Mouse (Mus musculus): ENCODE results near the gene Emilin2.
A peak's percentile ranks its signal among the peaks of the same experiment; 100 is the strongest.
"Not testable (repeated sequence)": the region's sequence is repeated elsewhere in the genome, so short reads cannot be mapped to it uniquely, and the experiment has no call there.

The Emilin2 gene

GRCm38 (mm10) chr17:71311340-71312171 lies at the start of gene Emilin2:
Gene Emilin2 (minus strand): TSS chr17:71311978.
- DNase-seq (ENCODE audit: low spot score in 2 of 2), result peak in 1 of 2 experiments; percentile 62

GRCm38 (mm10) chr17:71355526-71355925 lies 43.7 kb upstream of the Emilin2 start:
- no peak for DNase-seq (ENCODE audit: low spot score in 2 of 2)

GRCm38 (mm10) chr17:71354205-71354604 lies 42.4 kb upstream of the Emilin2 start:
- DNase-seq (ENCODE audit: low spot score in 2 of 2), result no peak

GRCm38 (mm10) chr17:71348188-71348587 lies 36.4 kb upstream of the Emilin2 start:
- no peak for DNase-seq (ENCODE audit: low spot score in 2 of 2)

- no peak for DNase-seq (ENCODE audit: low spot score in 2 of 2)
Observed at GRCm38 (mm10) chr17:71342006-71342405, 30.2 kb upstream of the Emilin2 start.

- DNase-seq (ENCODE audit: low spot score in 2 of 2), result no peak
Observed at GRCm38 (mm10) chr17:71338627-71339026, 26.8 kb upstream of the Emilin2 start.

- DNase-seq (ENCODE audit: low spot score in 2 of 2), result no peak
Observed at GRCm38 (mm10) chr17:71337546-71337945, 25.8 kb upstream of the Emilin2 start.

- no peak for DNase-seq (ENCODE audit: low spot score in 2 of 2)
Observed at GRCm38 (mm10) chr17:71336421-71336820, 24.6 kb upstream of the Emilin2 start.

- no peak for DNase-seq (ENCODE audit: low spot score in 2 of 2)
Observed at GRCm38 (mm10) chr17:71332298-71332697, 20.5 kb upstream of the Emilin2 start.

- DNase-seq (ENCODE audit: low spot score in 2 of 2), result not testable (repeated sequence)
Observed at GRCm38 (mm10) chr17:71320731-71321130, 9.0 kb upstream of the Emilin2 start.

- DNase-seq (ENCODE audit: low spot score in 2 of 2), result no peak
Observed at GRCm38 (mm10) chr17:71319361-71319760, 7.6 kb upstream of the Emilin2 start.

- DNase-seq (ENCODE audit: low spot score in 2 of 2), result no peak
Observed at GRCm38 (mm10) chr17:71317571-71317970, 5.8 kb upstream of the Emilin2 start.

- DNase-seq (ENCODE audit: low spot score in 2 of 2), result no peak
Observed at GRCm38 (mm10) chr17:71314315-71314714, 2.5 kb upstream of the Emilin2 start.

GRCm38 (mm10) chr17:71310486-71311339 lies 1.1 kb downstream of the Emilin2 start:
- DNase-seq (ENCODE audit: low spot score in 2 of 2), result peak; percentile 48 to 64

GRCm38 (mm10) chr17:71309711-71310485 lies 1.9 kb downstream of the Emilin2 start:
- DNase-seq (ENCODE audit: low spot score in 2 of 2), result no peak

- no peak for DNase-seq (ENCODE audit: low spot score in 2 of 2)
Observed at GRCm38 (mm10) chr17:71309141-71309540, 2.6 kb downstream of the Emilin2 start.

- no peak for DNase-seq (ENCODE audit: low spot score in 2 of 2)
Observed at GRCm38 (mm10) chr17:71308296-71308695, 3.5 kb downstream of the Emilin2 start.

- no peak for DNase-seq (ENCODE audit: low spot score in 2 of 2)
Observed at GRCm38 (mm10) chr17:71307251-71307790, 4.5 kb downstream of the Emilin2 start.

- DNase-seq (ENCODE audit: low spot score in 2 of 2), result no peak
Observed at GRCm38 (mm10) chr17:71306716-71307115, 5.1 kb downstream of the Emilin2 start.

GRCm38 (mm10) chr17:71306091-71306490 lies 5.7 kb downstream of the Emilin2 start:
- no peak for DNase-seq (ENCODE audit: low spot score in 2 of 2)

GRCm38 (mm10) chr17:71303444-71303843 lies 8.3 kb downstream of the Emilin2 start:
- no peak for DNase-seq (ENCODE audit: low spot score in 2 of 2)

- no peak for DNase-seq (ENCODE audit: low spot score in 2 of 2)
Observed at GRCm38 (mm10) chr17:71301413-71301812, 10.4 kb downstream of the Emilin2 start.
